Mouse (Mus musculus) embryonic fibroblast, embryonic 13.5 days (primary cell): ENCODE results near the gene Atp2c2.

Source experiments
- CTCF ChIP-seq: IDR thresholded peaks from 2 replicates; pipeline ENCODE4 v1.5.1; 2011; ENCODE audit warnings: mild to moderate bottlenecking, control low read depth, low read length, moderate library complexity, borderline replicate concordance; ENCODE audit not compliant: insufficient read depth
- POLR2A ChIP-seq: IDR thresholded peaks from 2 replicates; pipeline ENCODE4 v1.6.1; 2011; ENCODE audit warnings: low read depth, mild to moderate bottlenecking, control low read depth, low read length, moderate library complexity

DNA sequence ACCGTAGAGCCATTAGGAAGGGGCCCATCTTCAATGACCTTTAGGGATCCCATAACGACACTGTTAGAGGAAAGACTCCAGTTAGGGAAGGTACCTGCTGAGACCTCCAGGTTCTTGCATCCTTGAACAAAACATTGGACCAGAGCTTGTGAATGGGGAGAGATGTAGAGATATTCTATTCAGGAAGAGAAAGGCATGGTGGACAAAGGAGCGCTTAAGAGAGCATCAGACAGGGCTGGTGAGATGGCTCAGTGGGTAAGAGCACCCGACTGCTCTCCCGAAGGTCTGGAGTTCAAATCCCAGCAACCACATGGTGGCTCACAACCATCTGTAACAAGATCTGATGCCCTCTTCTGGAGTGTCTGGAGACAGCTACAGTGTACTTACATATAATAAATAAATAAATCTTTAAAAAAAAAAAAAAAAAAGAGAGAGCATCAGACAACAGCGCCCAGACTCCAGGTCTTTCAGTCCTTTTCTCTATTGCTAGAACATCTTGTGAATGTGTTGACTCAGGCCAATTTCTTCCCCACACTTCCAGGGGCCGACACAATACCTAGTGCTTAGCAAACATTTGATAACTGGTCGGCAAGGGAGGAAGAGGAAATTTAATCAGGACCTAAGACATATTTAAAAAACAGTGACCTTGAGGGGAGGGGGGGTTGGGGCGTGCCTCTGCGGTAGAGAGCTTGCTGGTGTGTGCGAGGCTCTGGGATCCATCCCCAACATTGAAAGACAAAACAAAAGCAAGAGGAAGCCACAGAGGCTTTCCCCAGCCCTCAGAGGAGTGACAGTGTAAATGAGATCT lies 37.5 kb downstream of the Atp2c2 start:
- TF ChIP-seq CTCF (no peak), POLR2A (no peak)
